Mouse (Mus musculus): ENCODE measurements around the gene Zfp541. TPM values are rescaled to one million over a fixed set of nuclear protein-coding genes. Genes with fewer than 3 reads are reported as not detected.

The Zfp541 gene
- 0.04 and 0.07 TPM in 2 replicates for polyA plus RNA-seq (2014; fragmentation: Nextera tagmentation; extraction: Ambion mirVana)

DNA sequence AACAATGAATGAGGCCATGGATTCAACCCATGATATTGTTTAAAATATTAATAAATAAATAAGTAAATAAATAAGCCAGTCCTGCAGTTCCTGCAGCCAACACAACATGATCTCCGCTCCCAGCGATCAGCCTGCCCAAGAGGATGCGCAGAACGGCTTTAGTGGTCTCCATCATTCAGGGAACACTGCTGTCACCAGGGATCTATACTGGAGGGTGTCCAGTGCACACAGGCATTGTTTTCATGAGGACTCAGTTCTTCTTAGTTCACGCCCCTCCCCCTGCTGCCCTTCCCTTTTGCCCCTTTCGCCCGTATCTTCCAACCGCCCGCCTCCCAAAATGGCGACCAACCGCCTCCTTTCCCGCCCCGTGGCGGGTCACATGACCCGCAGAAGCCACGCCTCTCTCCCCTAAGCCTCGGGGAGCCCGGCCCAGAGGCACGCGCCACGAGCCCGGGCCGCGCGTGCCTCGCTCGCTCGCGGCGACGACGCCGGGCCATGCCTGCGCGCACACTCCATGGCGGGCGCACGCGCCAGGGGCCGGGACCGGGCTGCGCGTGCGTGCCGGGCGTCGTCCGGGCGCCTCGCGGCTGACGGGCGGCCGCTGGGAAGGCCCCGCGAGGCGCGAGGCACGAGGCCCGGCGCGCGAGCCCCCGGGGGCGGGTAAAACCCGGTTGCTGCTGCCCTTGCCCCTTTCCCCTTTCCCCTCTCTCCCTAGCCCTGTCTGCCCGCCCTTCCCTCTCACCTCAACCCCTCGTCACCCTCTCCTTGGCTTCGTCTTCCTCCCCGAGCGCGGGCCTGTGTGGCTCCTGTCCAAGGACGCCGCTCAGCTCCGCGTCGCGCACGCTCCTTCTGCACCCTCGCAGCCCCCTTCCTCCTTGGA, at the start of gene Zfp541:
TSS of gene Zfp541 (plus strand) at position 596 of the 880 bp plus-strand sequence.
- peak; percentile 32; the same call in 1 of the 2 replicates for ATAC-seq (ENCODE audit: low FRiP score, low TSS enrichment)
- no peaks in the 10 kb centered on the region for H3K36me3 ChIP-seq (ENCODE audit: control insufficient read depth, insufficient read depth, low read length)
- peak within 1 kb of the TSS; percentile 24 for H3K4me2 ChIP-seq (replicated peaks; ENCODE audit: low read depth, low read length)
- no peak within 1 kb of the TSS for H3K9ac ChIP-seq (ENCODE audit: low read depth, low read length)
- no peak within 1 kb of the TSS for H3K27ac ChIP-seq (ENCODE audit: low read depth, low read length)
- H3K9me3 ChIP-seq (ENCODE audit: control insufficient read depth, low read length): peaks cover 9% of the 10 kb centered on the region
- WGBS: 52% methylated on average over 68 of the region's 80 CpGs
- peaks cover 18% of the 10 kb centered on the region for H3K27me3 ChIP-seq (ENCODE audit: control insufficient read depth, insufficient read depth, low read length)
- peak within 1 kb of the TSS; percentile 16; the same call in 1 of the 2 replicates for H3K4me3 ChIP-seq (ENCODE audit: low read length)
- peaks cover 4% of the 10 kb centered on the region; the same call in 1 of the 2 replicates for H3K4me1 ChIP-seq (ENCODE audit: control insufficient read depth, insufficient read depth, low read length)

DNA sequence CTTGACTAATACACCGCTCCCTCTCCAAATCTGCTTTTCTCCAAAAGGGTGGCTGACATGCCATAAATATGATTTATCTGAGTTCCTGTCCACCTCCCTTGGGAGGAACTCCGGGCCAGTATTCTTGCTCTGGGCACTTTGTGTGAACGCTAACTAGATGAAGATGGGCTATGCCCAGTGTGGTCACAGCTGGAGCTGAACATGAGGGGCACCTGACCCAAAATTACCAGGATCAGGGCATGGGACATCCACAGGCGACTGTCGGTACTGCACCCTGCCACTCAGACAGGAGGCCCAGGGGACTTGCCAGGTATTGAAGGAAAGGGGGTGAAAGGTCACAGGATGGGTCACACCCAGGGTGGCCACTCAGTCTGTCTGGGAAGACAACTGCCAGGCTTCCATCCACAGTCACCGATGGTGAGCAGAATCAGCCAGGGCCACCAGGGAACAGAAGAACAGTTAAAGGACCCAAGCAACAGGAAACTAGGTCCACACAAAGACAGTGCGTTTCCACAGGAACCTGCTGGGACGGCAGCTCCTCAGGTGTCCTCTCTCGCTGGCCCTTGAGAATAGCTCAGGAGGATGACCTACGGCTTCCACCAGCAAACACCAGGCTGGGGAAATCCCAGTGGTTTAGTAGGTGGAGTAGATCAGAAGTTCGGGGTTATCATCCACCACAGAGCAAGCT, 48.9 kb upstream of the Zfp541 start:
- no peaks in the 10 kb centered on the region for H3K9me3 ChIP-seq (ENCODE audit: control insufficient read depth, low read length)
- H3K4me2 ChIP-seq (replicated peaks; ENCODE audit: low read depth, low read length): no peak overlapping the region
- H3K4me3 ChIP-seq (ENCODE audit: low read length): no peak overlapping the region
- peak; percentile 33; the same call in 1 of the 2 replicates for ATAC-seq (ENCODE audit: low FRiP score, low TSS enrichment)
- whole genome bisulfite sequencing: 57% methylated on average over 11 of the region's 11 CpGs
- H3K9ac ChIP-seq (ENCODE audit: low read depth, low read length): no peak overlapping the region
- H3K36me3 ChIP-seq (ENCODE audit: control insufficient read depth, insufficient read depth, low read length): 0 out of 2 replicates have a peak, but pooled peaks cover 7% of the 10 kb centered on the region
- no peak overlapping the region for H3K27ac ChIP-seq (ENCODE audit: low read depth, low read length)
- H3K4me1 ChIP-seq (ENCODE audit: control insufficient read depth, insufficient read depth, low read length): peaks cover 3% of the 10 kb centered on the region; the same call in 1 of the 2 replicates
- H3K27me3 ChIP-seq (ENCODE audit: control insufficient read depth, insufficient read depth, low read length): no peaks in the 10 kb centered on the region

DNA sequence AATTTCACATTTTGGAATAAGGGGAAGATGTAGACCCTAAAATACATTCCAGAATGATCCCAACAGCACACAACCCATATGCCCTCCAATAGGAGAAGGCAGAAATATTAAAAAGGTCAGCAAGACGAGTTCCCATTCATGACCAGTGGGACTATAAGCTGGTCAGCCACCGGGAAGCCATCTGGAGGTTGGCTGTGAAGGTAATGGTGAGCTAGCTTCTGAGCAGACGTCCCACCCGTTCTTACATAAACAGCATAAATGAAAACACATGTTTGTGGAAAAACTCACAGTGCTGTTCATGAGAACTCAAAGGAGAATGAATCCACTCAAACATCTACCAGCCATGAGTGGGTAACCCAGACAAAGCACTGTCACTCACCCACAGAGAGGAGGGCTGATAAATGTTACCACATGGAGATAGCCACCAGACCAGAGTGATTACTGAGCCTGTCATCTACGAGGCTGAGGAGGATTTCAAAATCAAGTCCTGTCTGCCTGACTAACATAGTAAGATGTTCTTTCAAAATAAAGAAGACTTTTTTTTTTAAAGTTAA, 47.8 kb upstream of the Zfp541 start:
- Histone ChIP-seq H3K27ac (ENCODE audit: low read depth, low read length) (no peak overlapping the region), H3K4me3 (ENCODE audit: low read length) (no peak overlapping the region), H3K27me3 (ENCODE audit: control insufficient read depth, insufficient read depth, low read length) (no peaks in the 10 kb centered on the region), H3K4me1 (ENCODE audit: control insufficient read depth, insufficient read depth, low read length) (peaks cover 3% of the 10 kb centered on the region; the same call in 1 of the 2 replicates), H3K9ac (ENCODE audit: low read depth, low read length) (no peak overlapping the region), H3K4me2 (replicated peaks; ENCODE audit: low read depth, low read length) (no peak overlapping the region), H3K9me3 (ENCODE audit: control insufficient read depth, low read length) (no peaks in the 10 kb centered on the region), H3K36me3 (ENCODE audit: control insufficient read depth, insufficient read depth, low read length) (0 out of 2 replicates have a peak, but pooled peaks cover 7% of the 10 kb centered on the region)
- ATAC-seq (ENCODE audit: low FRiP score, low TSS enrichment): no peak
- 89% methylated on average over 5 of the region's 5 CpGs for WGBS

DNA sequence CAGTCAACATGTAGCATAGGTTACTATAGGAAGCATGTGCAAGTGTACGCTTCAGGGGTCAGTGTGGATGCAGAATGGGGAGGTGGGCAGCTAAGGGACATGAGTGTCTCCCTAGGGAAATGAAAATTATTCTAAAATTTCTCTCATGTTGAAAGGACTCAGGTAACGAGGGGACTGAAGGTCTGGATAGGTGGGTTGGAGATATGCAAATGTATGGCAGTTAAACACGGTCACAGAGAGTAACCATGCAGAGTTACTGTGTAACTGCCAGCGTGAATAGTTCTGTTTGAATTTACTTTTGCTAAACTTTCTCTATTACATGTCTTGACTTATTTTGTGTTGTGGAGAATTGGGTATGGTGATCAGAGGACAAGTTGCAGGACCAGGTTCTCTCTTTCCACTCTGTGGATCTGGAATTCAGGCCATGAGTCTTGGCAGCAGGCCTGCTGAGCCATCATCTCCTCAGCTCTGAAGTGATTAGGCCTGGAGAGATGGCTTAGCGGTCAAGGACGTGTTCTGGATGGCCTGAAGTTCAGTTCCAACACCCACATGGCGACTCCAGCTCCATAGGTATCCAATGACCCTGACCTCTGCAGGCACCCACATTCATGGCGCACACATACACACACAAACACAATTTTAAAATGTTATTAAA, 47.0 kb upstream of the Zfp541 start:
- Histone ChIP-seq H3K9ac (ENCODE audit: low read depth, low read length) (no peak overlapping the region), H3K4me1 (ENCODE audit: control insufficient read depth, insufficient read depth, low read length) (peaks cover 3% of the 10 kb centered on the region; the same call in 1 of the 2 replicates), H3K9me3 (ENCODE audit: control insufficient read depth, low read length) (no peaks in the 10 kb centered on the region), H3K4me2 (replicated peaks; ENCODE audit: low read depth, low read length) (no peak overlapping the region), H3K27me3 (ENCODE audit: control insufficient read depth, insufficient read depth, low read length) (no peaks in the 10 kb centered on the region), H3K4me3 (ENCODE audit: low read length) (no peak overlapping the region), H3K27ac (ENCODE audit: low read depth, low read length) (no peak overlapping the region), H3K36me3 (ENCODE audit: control insufficient read depth, insufficient read depth, low read length) (0 out of 2 replicates have a peak, but pooled peaks cover 7% of the 10 kb centered on the region)
- 85% methylated on average over 8 of the region's 8 CpGs for WGBS
- ATAC-seq (ENCODE audit: low FRiP score, low TSS enrichment): no peak

DNA sequence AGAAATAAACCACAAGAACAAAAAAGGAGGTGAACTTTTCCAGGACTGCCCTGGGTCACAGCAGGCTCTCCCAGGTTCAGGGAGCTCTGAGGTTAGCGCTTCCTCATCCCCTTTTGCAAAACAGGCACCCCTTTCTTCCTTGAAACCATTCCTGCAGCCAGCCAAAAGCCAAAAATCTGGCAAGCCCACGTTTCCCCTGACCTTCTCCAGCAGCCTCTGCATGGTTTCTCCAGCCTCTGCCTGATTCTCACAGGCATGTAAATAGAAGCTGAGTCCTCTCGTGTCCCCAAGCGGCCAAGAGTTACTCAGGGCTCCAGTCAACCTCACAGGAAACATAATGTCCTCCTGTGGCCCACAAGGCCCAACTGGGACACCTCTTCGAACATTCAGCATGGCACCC, 46.2 kb upstream of the Zfp541 start:
- no peak for ATAC-seq (ENCODE audit: low FRiP score, low TSS enrichment)
- Histone ChIP-seq H3K4me1 (ENCODE audit: control insufficient read depth, insufficient read depth, low read length) (no peaks in the 10 kb centered on the region), H3K27me3 (ENCODE audit: control insufficient read depth, insufficient read depth, low read length) (no peaks in the 10 kb centered on the region), H3K4me3 (ENCODE audit: low read length) (no peak overlapping the region), H3K9ac (ENCODE audit: low read depth, low read length) (no peak overlapping the region), H3K4me2 (replicated peaks; ENCODE audit: low read depth, low read length) (no peak overlapping the region), H3K36me3 (ENCODE audit: control insufficient read depth, insufficient read depth, low read length) (0 out of 2 replicates have a peak, but pooled peaks cover 7% of the 10 kb centered on the region), H3K27ac (ENCODE audit: low read depth, low read length) (no peak overlapping the region), H3K9me3 (ENCODE audit: control insufficient read depth, low read length) (no peaks in the 10 kb centered on the region)
- 84% methylated on average over 5 of the region's 5 CpGs for WGBS

DNA sequence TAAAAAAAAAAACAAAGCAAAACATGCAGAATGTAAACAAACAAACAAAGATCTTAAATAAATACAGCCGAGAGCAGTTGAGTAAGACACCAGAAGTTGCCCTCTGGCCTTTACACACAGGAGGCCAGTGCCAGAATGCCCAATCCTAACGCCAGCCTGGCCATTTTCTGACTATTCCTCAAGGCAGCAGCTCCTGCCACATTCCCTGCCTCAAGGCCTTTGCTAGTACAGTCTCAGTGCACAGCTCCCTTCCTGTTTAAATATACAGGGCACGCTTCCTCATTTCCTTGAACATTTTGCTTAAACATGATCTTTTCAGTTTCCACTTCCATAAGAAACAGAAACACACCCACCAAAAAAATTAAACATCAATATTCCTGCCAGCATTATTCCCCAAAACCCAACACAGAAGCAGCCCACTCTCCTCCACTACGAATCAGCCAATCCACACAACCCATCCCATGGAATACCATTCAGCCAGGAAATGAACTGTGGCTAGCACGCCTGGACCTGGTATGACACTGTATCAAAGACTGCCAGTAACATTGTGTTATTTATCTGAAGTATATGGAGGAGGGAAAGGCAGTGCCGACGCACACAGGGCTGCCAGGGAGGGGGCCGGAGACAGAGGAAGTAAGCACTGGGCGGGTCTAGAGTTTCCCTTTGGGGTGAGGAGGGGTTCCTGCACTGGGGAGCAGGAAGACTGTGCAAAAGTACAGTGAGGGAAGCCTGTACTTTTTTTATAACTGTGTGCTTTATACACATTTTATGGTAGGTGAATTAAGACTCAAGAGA, 43.4 kb upstream of the Zfp541 start:
- Histone ChIP-seq H3K4me3 (ENCODE audit: low read length) (no peak overlapping the region), H3K27ac (ENCODE audit: low read depth, low read length) (peak overlapping the region; percentile 32; the same call in 1 of the 2 replicates), H3K36me3 (ENCODE audit: control insufficient read depth, insufficient read depth, low read length) (no peaks in the 10 kb centered on the region), H3K27me3 (ENCODE audit: control insufficient read depth, insufficient read depth, low read length) (no peaks in the 10 kb centered on the region), H3K4me1 (ENCODE audit: control insufficient read depth, insufficient read depth, low read length) (no peaks in the 10 kb centered on the region), H3K9ac (ENCODE audit: low read depth, low read length) (no peak overlapping the region), H3K4me2 (replicated peaks; ENCODE audit: low read depth, low read length) (no peak overlapping the region), H3K9me3 (ENCODE audit: control insufficient read depth, low read length) (no peaks in the 10 kb centered on the region)
- WGBS: 76% methylated on average over 9 of the region's 9 CpGs
- ATAC-seq (ENCODE audit: low FRiP score, low TSS enrichment): no peak

DNA sequence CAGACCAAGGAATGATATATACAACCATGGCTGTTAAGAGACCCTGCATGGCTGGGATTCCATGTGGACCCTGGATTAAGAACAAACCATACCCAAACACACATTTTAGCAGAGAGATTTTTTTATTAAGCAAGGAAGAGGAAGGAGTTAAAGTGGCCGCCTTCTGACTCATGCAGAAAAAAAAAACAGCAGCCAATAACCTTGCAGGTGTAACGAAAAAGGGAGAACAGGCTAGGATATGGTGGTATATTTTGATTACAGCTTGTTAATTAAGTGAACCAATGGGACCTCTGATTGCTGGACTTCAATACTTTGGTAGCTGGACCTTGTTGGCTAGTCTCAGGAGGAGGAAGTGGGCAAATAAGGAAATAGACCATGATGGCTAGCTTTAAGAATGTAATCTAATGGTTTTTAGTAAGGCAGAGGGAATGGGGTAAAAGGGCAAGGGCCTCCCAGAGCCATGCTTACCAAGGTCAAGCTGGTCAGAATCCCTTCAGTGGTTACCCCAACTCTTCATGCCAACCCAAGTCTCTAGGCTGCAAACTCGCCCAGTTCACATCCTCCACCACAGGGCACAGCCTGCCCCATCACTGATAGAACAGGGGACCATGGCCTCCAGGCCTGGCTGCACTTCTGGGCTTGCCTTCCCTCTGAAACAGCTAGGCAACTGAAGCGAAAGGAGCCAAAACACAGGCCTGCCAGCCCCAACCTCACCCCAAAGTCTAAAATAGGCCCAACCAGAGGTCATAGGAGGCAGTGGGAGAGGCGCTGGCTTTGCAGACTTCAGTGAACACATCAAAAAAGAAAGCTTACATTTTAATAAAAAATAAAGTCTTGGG, 42.1 kb upstream of the Zfp541 start:
- no peaks in the 10 kb centered on the region for H3K4me1 ChIP-seq (ENCODE audit: control insufficient read depth, insufficient read depth, low read length)
- WGBS: 79% methylated on average over 5 of the region's 5 CpGs

More for the DNA sequence above, 42.1 kb upstream of the Zfp541 start:
- ATAC-seq (ENCODE audit: low FRiP score, low TSS enrichment): no peak
- H3K9ac ChIP-seq (ENCODE audit: low read depth, low read length): no peak overlapping the region
- H3K27me3 ChIP-seq (ENCODE audit: control insufficient read depth, insufficient read depth, low read length): no peaks in the 10 kb centered on the region
- H3K9me3 ChIP-seq (ENCODE audit: control insufficient read depth, low read length): no peaks in the 10 kb centered on the region
- no peak overlapping the region for H3K27ac ChIP-seq (ENCODE audit: low read depth, low read length)
- H3K36me3 ChIP-seq (ENCODE audit: control insufficient read depth, insufficient read depth, low read length): no peaks in the 10 kb centered on the region
- H3K4me3 ChIP-seq (ENCODE audit: low read length): no peak overlapping the region
- no peak overlapping the region for H3K4me2 ChIP-seq (replicated peaks; ENCODE audit: low read depth, low read length)
